Mouse (Mus musculus): Measurements from ENCODE around the gene Polr2f. TPM values are rescaled to one million over a fixed set of nuclear protein-coding genes. Genes with fewer than 3 reads are reported as not detected.
A peak's percentile ranks its signal among the peaks of the same experiment; 100 is the strongest.

Gene Polr2f
- polyA plus RNA-seq, 1 experiment from 2014 or later: 463 TPM

DNA sequence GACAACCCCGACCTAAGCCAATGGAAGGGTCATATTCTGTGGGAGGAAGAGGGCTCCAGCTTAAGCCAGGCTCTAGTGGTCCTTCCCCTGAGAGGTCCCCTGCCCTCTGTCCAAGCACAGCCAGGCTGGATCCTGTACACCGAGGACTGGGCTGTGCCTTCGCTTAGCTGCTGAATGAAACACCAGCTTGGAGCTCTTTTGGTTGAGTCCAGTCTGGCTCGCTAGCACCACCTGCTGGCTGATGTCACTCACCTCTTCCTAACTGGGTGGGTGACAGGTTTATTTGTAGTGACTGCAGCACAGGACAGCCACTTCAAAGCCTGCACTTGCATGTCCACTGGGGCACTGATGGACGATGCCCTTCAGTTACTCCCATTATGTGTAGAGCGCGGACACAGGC is 7.7 kb downstream of the Polr2f start:
- peaks cover 47% of the 10 kb centered on the region for H3K36me3 ChIP-seq (ENCODE audit: control insufficient read depth, insufficient read depth, low read length)
- WGBS: 49% methylated on average over 7 of the region's 7 CpGs

DNA sequence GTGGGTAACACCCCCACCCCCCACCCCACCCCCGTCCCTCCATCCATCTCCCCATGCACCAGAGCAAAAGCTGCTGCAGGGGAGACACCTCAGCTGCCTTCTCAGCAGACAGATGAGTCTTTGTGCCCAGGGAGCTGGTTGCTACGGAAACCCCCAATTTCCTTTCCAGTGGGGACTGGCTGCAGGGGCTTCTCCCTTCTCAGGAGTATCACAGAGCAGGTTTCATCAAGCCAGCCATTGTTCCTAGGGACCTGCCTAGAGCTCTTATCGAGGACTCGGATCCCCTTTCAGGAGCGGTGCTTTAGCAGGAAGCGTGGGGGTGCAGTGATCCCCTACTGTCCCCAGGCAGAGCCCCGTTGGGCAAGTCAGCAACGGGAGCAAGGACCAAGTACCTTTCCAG is 11.1 kb downstream of the Polr2f start:
- no peak overlapping the region for H3K4me3 ChIP-seq (ENCODE audit: low read depth, low read length)
- DNase-seq (ENCODE audit: low spot score) (no peak), ATAC-seq (replicated peaks; ENCODE audit: low FRiP score) (no peak)
- H3K4me2 ChIP-seq: no peak overlapping the region
- H3K27me3 ChIP-seq (replicated peaks; ENCODE audit: control insufficient read depth, insufficient read depth, low read length): 0 out of 2 replicates have a peak, but pooled peaks cover 4% of the 10 kb centered on the region
- 86% methylated on average over 8 of the region's 8 CpGs for WGBS
- no peaks in the 10 kb centered on the region for H3K9me3 ChIP-seq (ENCODE audit: control insufficient read depth, low read length)
- H3K36me3 ChIP-seq (ENCODE audit: control insufficient read depth, insufficient read depth, low read length): peaks cover 35% of the 10 kb centered on the region
- H3K4me1 ChIP-seq (replicated peaks; ENCODE audit: control insufficient read depth, insufficient read depth, low read length): peaks cover 4% of the 10 kb centered on the region; the same call in 1 of the 2 replicates
- H3K27ac ChIP-seq (ENCODE audit: low read depth, low read length): no peak overlapping the region
- no peak overlapping the region for H3K9ac ChIP-seq (ENCODE audit: low read depth, low read length)

More for the DNA sequence above, 7.7 kb downstream of the Polr2f start:
- Histone ChIP-seq H3K4me3 (ENCODE audit: low read depth, low read length) (no peak overlapping the region), H3K27me3 (replicated peaks; ENCODE audit: control insufficient read depth, insufficient read depth, low read length) (no peaks in the 10 kb centered on the region), H3K27ac (ENCODE audit: low read depth, low read length) (no peak overlapping the region), H3K4me2 (no peak overlapping the region), H3K4me1 (replicated peaks; ENCODE audit: control insufficient read depth, insufficient read depth, low read length) (no peaks in the 10 kb centered on the region), H3K9me3 (ENCODE audit: control insufficient read depth, low read length) (no peaks in the 10 kb centered on the region), H3K9ac (ENCODE audit: low read depth, low read length) (no peak overlapping the region)
- ATAC-seq (replicated peaks; ENCODE audit: low FRiP score): peak; percentile 75
- DNase-seq (ENCODE audit: low spot score): peak; percentile 82

DNA sequence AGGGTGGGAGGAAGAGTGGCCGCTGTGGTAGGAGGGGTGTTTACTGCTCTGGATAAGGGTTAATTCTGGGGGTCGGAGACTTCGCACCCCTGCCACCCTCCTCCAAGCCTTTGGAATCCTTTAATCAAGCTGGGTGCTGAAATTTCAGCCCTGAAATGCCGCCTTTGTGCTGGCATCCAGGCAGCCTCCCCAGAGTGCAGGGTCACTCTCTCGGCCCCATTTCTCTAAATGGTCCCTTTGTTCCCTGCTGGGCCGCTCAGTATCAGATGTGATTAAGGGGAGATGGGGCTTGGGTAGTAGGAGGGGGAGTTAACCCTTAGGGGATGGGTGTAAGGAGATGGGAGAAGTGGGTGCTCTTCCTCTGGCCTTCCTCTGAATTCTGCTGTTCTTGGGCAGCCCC is 11.9 kb downstream of the Polr2f start:
- Histone ChIP-seq H3K9me3 (ENCODE audit: control insufficient read depth, low read length) (no peaks in the 10 kb centered on the region), H3K27ac (ENCODE audit: low read depth, low read length) (no peak overlapping the region), H3K27me3 (replicated peaks; ENCODE audit: control insufficient read depth, insufficient read depth, low read length) (0 out of 2 replicates have a peak, but pooled peaks cover 4% of the 10 kb centered on the region), H3K36me3 (ENCODE audit: control insufficient read depth, insufficient read depth, low read length) (peaks cover 26% of the 10 kb centered on the region), H3K9ac (ENCODE audit: low read depth, low read length) (no peak overlapping the region), H3K4me3 (ENCODE audit: low read depth, low read length) (no peak overlapping the region), H3K4me2 (no peak overlapping the region), H3K4me1 (replicated peaks; ENCODE audit: control insufficient read depth, insufficient read depth, low read length) (peaks cover 4% of the 10 kb centered on the region; the same call in 1 of the 2 replicates)
- DNase-seq (ENCODE audit: low spot score): no peak
- 83% methylated on average over 6 of the region's 6 CpGs for WGBS
- ATAC-seq (replicated peaks; ENCODE audit: low FRiP score): no peak

DNA sequence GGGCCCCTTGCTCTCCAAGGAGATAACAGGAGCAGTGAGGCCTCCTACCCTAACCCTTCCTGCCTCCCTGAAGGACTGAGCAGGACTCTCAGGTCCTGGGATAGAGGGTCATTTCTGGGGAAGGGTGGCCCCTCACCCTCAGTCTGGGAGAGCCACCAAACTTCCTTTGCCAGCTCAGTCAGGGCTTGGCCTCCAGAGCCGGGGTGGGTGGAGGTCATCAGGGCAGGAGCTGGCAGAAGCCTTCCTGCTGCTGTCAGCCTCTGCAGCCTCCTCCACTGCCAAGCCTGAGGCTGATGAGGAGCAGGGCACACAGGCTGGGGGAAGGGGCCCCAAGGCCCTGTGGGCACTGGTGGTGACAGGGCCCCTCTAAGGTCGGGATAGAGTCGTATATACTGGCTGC is 14.8 kb downstream of the Polr2f start:
- peaks cover 4% of the 10 kb centered on the region; the same call in 1 of the 2 replicates for H3K4me1 ChIP-seq (replicated peaks; ENCODE audit: control insufficient read depth, insufficient read depth, low read length)
- H3K27ac ChIP-seq (ENCODE audit: low read depth, low read length): no peak overlapping the region
- DNase-seq (ENCODE audit: low spot score) (no peak), ATAC-seq (replicated peaks; ENCODE audit: low FRiP score) (0 out of 2 replicates have a peak, but pooled peaks have one; percentile 29)
- no peaks in the 10 kb centered on the region for H3K9me3 ChIP-seq (ENCODE audit: control insufficient read depth, low read length)
- H3K36me3 ChIP-seq (ENCODE audit: control insufficient read depth, insufficient read depth, low read length): peaks cover 15% of the 10 kb centered on the region; the same call in 1 of the 2 replicates
- WGBS: 45% methylated on average over 3 of the region's 3 CpGs
- H3K9ac ChIP-seq (ENCODE audit: low read depth, low read length): no peak overlapping the region
- H3K4me2 ChIP-seq: no peak overlapping the region
- no peak overlapping the region for H3K4me3 ChIP-seq (ENCODE audit: low read depth, low read length)
- H3K27me3 ChIP-seq (replicated peaks; ENCODE audit: control insufficient read depth, insufficient read depth, low read length): peaks cover 19% of the 10 kb centered on the region

DNA sequence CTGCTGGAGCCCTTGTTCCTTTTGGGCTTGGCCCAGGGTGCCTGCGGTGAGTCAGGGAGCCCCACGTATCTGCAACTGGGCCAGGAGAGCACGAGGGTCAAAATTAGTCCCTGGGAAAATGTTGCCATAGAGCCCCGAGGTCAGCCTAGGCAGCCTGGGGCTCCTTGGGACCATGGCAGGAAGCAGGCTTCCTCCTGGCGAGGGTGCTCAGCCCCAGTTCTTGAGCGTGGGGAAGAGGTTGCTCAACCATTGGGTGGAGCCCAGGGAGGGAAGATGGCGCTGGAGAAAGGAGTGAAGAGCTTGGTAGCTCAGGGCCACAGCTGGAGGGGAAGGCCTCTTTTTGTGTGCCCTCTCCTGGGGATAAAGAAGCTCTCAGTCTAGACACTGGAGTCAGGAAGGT is 21.5 kb downstream of the Polr2f start:
- peaks cover 2% of the 10 kb centered on the region; the same call in 1 of the 2 replicates for H3K4me1 ChIP-seq (replicated peaks; ENCODE audit: control insufficient read depth, insufficient read depth, low read length)
- 50% methylated on average over 7 of the region's 7 CpGs for WGBS
- H3K36me3 ChIP-seq (ENCODE audit: control insufficient read depth, insufficient read depth, low read length): no peaks in the 10 kb centered on the region
- no peak overlapping the region for H3K4me3 ChIP-seq (ENCODE audit: low read depth, low read length)
- H3K27ac ChIP-seq (ENCODE audit: low read depth, low read length): no peak overlapping the region
- DNase-seq (ENCODE audit: low spot score) (no peak), ATAC-seq (replicated peaks; ENCODE audit: low FRiP score) (no peak)
- no peaks in the 10 kb centered on the region for H3K9me3 ChIP-seq (ENCODE audit: control insufficient read depth, low read length)
- no peak overlapping the region for H3K9ac ChIP-seq (ENCODE audit: low read depth, low read length)
- H3K27me3 ChIP-seq (replicated peaks; ENCODE audit: control insufficient read depth, insufficient read depth, low read length): peaks cover 75% of the 10 kb centered on the region
- H3K4me2 ChIP-seq: no peak overlapping the region

DNA sequence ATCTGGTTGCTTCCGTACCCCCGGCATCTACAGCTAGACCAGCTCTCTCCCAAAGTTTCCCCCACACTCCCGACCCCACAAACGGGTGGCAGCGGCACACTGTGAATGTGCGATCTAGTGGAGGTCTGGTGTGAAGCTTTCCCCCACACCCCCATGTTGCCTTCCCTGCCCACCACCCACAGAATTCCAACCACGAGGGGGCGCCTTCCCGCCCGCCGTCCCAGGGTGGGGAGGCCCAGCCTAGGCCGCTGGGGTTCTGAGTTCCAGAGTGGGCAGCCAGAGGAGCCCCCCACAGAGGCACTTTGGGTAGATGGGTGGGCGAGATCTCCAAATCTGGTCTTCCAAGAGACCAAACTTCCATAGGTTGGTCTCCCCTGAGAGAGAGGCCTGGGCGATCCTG is 22.0 kb downstream of the Polr2f start:
- H3K27me3 ChIP-seq (replicated peaks; ENCODE audit: control insufficient read depth, insufficient read depth, low read length): peaks cover 75% of the 10 kb centered on the region
- no peak overlapping the region for H3K4me3 ChIP-seq (ENCODE audit: low read depth, low read length)
- H3K4me2 ChIP-seq: no peak overlapping the region

DNA sequence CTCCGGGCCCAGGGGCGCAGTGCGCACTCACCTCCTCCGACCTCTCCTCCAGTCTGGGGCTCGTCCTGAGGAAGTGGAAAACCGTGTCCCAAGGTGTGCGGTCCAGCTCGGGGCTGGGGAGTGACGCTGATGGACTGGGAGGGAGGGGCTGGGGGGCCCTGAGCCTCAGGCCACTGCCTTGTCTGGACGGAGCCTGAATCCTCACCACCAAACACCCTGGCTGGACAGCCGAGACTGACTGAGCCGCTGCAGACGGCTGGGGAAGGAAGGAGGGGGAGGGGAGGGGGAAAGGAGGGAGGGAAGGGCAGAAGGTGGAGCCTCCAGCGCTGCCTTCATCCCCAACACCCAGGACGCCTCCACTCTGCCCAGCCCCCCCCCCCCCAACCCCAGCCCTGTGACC is 23.4 kb downstream of the Polr2f start:
- ATAC-seq (replicated peaks; ENCODE audit: low FRiP score) (no peak), DNase-seq (ENCODE audit: low spot score) (no peak)
- Histone ChIP-seq H3K9me3 (ENCODE audit: control insufficient read depth, low read length) (no peaks in the 10 kb centered on the region), H3K4me3 (ENCODE audit: low read depth, low read length) (no peak overlapping the region), H3K4me2 (no peak overlapping the region), H3K27ac (ENCODE audit: low read depth, low read length) (no peak overlapping the region), H3K4me1 (replicated peaks; ENCODE audit: control insufficient read depth, insufficient read depth, low read length) (peaks cover 2% of the 10 kb centered on the region; the same call in 1 of the 2 replicates), H3K9ac (ENCODE audit: low read depth, low read length) (no peak overlapping the region), H3K27me3 (replicated peaks; ENCODE audit: control insufficient read depth, insufficient read depth, low read length) (peaks cover 67% of the 10 kb centered on the region), H3K36me3 (ENCODE audit: control insufficient read depth, insufficient read depth, low read length) (no peaks in the 10 kb centered on the region)
- WGBS: 6% methylated on average over 15 of the region's 15 CpGs

More for the DNA sequence above, 22.0 kb downstream of the Polr2f start:
- Histone ChIP-seq H3K36me3 (ENCODE audit: control insufficient read depth, insufficient read depth, low read length) (no peaks in the 10 kb centered on the region), H3K9me3 (ENCODE audit: control insufficient read depth, low read length) (no peaks in the 10 kb centered on the region), H3K4me1 (replicated peaks; ENCODE audit: control insufficient read depth, insufficient read depth, low read length) (peaks cover 2% of the 10 kb centered on the region; the same call in 1 of the 2 replicates), H3K27ac (ENCODE audit: low read depth, low read length) (no peak overlapping the region), H3K9ac (ENCODE audit: low read depth, low read length) (no peak overlapping the region)
- no peak for ATAC-seq (replicated peaks; ENCODE audit: low FRiP score)
- WGBS: 33% methylated on average over 14 of the region's 14 CpGs
- no peak for DNase-seq (ENCODE audit: low spot score)

DNA sequence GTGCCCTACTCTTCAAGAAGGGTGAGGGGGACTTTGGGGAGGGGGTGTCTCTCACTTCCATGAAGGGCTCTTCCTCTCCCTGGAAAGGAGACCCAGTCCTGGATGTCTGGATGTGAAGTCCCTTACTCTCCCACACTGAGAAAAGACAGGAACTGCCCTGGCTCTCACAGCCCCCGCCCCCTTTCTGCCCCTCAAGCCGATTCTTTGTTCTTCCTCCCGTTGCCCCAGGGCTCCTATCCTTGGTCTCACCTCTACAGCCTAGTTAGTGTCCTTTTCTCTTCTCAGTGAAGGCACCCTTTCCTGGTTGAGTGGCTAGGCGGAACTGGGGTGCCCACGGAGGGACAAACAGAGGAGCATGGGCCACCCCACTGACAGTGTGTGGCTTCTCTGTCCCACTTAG is 24.3 kb downstream of the Polr2f start, which contains the start of gene Sox10:
TSS of gene Sox10 (minus strand) at position 101 of the 400 bp plus-strand sequence.
- Histone ChIP-seq H3K4me3 (ENCODE audit: low read depth, low read length) (no peak within 1 kb of the TSS), H3K4me1 (replicated peaks; ENCODE audit: control insufficient read depth, insufficient read depth, low read length) (peaks cover 2% of the 10 kb centered on the region; the same call in 1 of the 2 replicates), H3K27me3 (replicated peaks; ENCODE audit: control insufficient read depth, insufficient read depth, low read length) (peaks cover 62% of the 10 kb centered on the region), H3K36me3 (ENCODE audit: control insufficient read depth, insufficient read depth, low read length) (no peaks in the 10 kb centered on the region), H3K4me2 (no peak within 1 kb of the TSS), H3K9me3 (ENCODE audit: control insufficient read depth, low read length) (no peaks in the 10 kb centered on the region), H3K27ac (ENCODE audit: low read depth, low read length) (no peak within 1 kb of the TSS), H3K9ac (ENCODE audit: low read depth, low read length) (no peak within 1 kb of the TSS)
- DNase-seq (ENCODE audit: low spot score): no peak
- ATAC-seq (replicated peaks; ENCODE audit: low FRiP score): no peak
- 48% methylated on average over 5 of the region's 5 CpGs for WGBS

DNA sequence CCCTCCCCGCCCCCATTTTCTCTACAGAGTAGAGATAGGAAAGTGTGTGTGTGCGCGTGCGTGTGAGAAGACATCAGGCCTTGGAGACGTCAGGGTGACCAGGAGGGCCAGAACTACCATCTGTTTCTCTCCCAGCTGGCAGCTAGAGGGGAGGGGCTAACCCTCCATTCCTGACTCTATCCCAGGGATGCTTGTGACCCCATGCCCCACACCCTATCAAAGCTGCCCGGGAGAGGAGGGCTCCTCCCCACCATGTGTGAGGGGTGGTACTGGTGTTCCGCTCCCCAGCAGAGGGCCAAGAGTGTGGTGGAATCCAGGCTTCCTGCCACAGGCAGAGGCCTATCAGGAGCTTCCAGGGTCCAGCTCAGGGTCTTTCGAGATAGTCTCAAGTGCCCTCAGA is 25.9 kb downstream of the Polr2f start:
- DNase-seq (ENCODE audit: low spot score) (no peak), ATAC-seq (replicated peaks; ENCODE audit: low FRiP score) (no peak)
- no peak overlapping the region for H3K27ac ChIP-seq (ENCODE audit: low read depth, low read length)

More for the DNA sequence above, 25.9 kb downstream of the Polr2f start:
- 47% methylated on average over 8 of the region's 8 CpGs for WGBS
- Histone ChIP-seq H3K36me3 (ENCODE audit: control insufficient read depth, insufficient read depth, low read length) (no peaks in the 10 kb centered on the region), H3K9me3 (ENCODE audit: control insufficient read depth, low read length) (no peaks in the 10 kb centered on the region), H3K4me3 (ENCODE audit: low read depth, low read length) (no peak overlapping the region), H3K4me1 (replicated peaks; ENCODE audit: control insufficient read depth, insufficient read depth, low read length) (peaks cover 2% of the 10 kb centered on the region; the same call in 1 of the 2 replicates), H3K27me3 (replicated peaks; ENCODE audit: control insufficient read depth, insufficient read depth, low read length) (peaks cover 48% of the 10 kb centered on the region), H3K9ac (ENCODE audit: low read depth, low read length) (no peak overlapping the region), H3K4me2 (no peak overlapping the region)

Measured in liver, embryonic 11.5 days (tissue).